Mouse (Mus musculus) cerebellum, adult 2 months (tissue): ENCODE data around the gene Srf. TPM values are rescaled to one million over a fixed set of nuclear protein-coding genes. Genes with fewer than 3 reads are reported as not detected.

Experiments used
- DNase-seq, 2 experiments: peaks; one replicate each; pipeline ENCODE4 v3.0.0; 2021
- H3K27ac ChIP-seq: fragments of 200-500 bp; 2 replicates; pipeline ENCODE4 v1.5.1; 2012; ENCODE audit warnings: low read length, control low read depth, inconsistent platforms; ENCODE audit not compliant: insufficient read depth
- H3K27me3 ChIP-seq: fragments of 200-500 bp; 2 replicates; pipeline ENCODE4 v1.6.1; 2012; ENCODE audit warnings: inconsistent platforms, mild to moderate bottlenecking, low read length, moderate library complexity; ENCODE audit not compliant: control insufficient read depth, insufficient read depth
- H3K4me1 ChIP-seq: fragments of 200-500 bp; 2 replicates; pipeline ENCODE4 v1.6.1; 2011; ENCODE audit warnings: low read length; ENCODE audit not compliant: control insufficient read depth, insufficient read depth
- H3K4me3 ChIP-seq: fragments of 200-500 bp; replicated peaks from 2 replicates; pipeline ENCODE3; 2011; ENCODE audit warnings: mild to moderate bottlenecking, low read depth, low read length, control low read depth; ENCODE audit not compliant: insufficient read depth
- CTCF ChIP-seq: fragments of 200-500 bp; IDR thresholded peaks from 2 replicates; pipeline ENCODE4 v1.5.1; 2011; ENCODE audit warnings: low read depth, mild to moderate bottlenecking, control low read depth, low read length, moderate library complexity, borderline replicate concordance; ENCODE audit not compliant: insufficient read depth
- POLR2A ChIP-seq: fragments of 200-500 bp; IDR thresholded peaks from 2 replicates; pipeline ENCODE4 v1.6.1; 2011; ENCODE audit warnings: low read length, control low read depth, borderline replicate concordance; ENCODE audit not compliant: insufficient read depth
- WGBS: fragments of 180-500 bp; shearing (Covaris S2); methylation state at CpG from one replicate; pipeline ENCODE4 v1.1.7; 2018; 5-methylcytosine and 5-hydroxymethylcytosine counted together
- polyA plus RNA-seq: library from polyadenylated mRNA; depleted of rRNA; stranded (reverse); fragments of >200 nt; gene quantifications from 2 replicates; pipeline ENCODE4 v1.2.3, GENCODE M21; 2012

The Srf gene
- polyA plus RNA-seq, 1 experiment, result 53.0 TPM

DNA sequence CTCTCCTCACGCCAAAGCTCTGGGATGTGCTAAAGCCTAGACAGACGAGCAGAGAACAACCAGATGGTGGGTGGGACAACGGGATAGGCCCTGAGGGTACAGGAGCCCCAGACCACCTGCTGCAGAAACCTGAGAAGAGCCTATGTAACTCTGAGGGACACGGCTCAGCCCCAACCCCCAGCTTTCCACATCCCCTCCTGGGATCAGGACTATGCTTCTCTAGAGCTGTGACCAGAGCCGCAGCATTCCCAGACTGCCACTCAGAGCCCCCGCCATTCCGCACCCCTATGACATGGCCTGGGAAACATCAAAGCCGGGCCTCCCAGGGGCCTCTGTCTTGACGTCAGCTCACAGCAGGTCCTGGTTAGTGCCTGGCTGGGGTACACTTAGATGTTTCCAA, 38.6 kb upstream of the Srf start:
- DNase-seq, result no peak
- Histone ChIP-seq H3K4me1 (no peaks in the 10 kb centered on the region), H3K4me3 (no peak overlapping the region), H3K27me3 (no peaks in the 10 kb centered on the region), H3K27ac (no peak overlapping the region)
- WGBS, result 59% methylated on average over 9 of the region's 9 CpGs
- TF ChIP-seq POLR2A (no peak), CTCF (no peak)

GRCm38 (mm10) chr17:46593124-46593523, 37.1 kb upstream of the Srf start:
- H3K27ac ChIP-seq, result no peak overlapping the region
- 80% methylated on average over 4 of the region's 4 CpGs for WGBS

GRCm38 (mm10) chr17:46591406-46591805, 35.4 kb upstream of the Srf start:
- no peaks in the 10 kb centered on the region for H3K27me3 ChIP-seq
- H3K4me1 ChIP-seq, result no peaks in the 10 kb centered on the region
- WGBS, result 60% methylated on average over 19 of the region's 19 CpGs
- no peak for TF ChIP-seq POLR2A
- no peak for TF ChIP-seq CTCF
- H3K4me3 ChIP-seq, result no peak overlapping the region
- no peak for DNase-seq
- H3K27ac ChIP-seq, result no peak overlapping the region

More at GRCm38 (mm10) chr17:46593124-46593523, 37.1 kb upstream of the Srf start:
- no peaks in the 10 kb centered on the region for H3K4me1 ChIP-seq
- no peak for TF ChIP-seq POLR2A
- no peak for TF ChIP-seq CTCF
- no peak overlapping the region for H3K4me3 ChIP-seq
- no peak for DNase-seq
- H3K27me3 ChIP-seq, result no peaks in the 10 kb centered on the region

DNA sequence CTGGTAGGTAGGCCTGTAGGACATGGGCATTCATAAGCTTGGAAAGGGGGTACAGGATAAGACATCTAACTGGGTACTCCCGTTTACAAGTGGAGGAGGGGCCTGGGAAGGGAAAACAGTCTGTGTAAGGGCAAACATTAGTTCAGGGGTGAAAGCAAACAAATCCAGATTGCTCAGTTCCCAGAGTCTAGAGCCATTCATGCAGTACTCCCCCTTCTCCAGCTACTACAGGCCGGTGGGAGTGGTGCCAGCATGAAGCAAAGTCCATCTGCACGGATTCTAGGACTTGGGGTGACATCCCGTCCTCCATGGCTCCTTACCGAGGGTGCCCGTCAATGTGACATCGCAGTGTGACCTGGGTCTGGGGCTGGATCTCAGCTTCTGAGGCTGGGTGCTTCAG, 34.5 kb upstream of the Srf start:
- TF ChIP-seq POLR2A (no peak), CTCF (no peak)
- no peak overlapping the region for H3K27ac ChIP-seq
- no peaks in the 10 kb centered on the region for H3K4me1 ChIP-seq
- no peak for DNase-seq
- H3K4me3 ChIP-seq, result no peak overlapping the region
- no peaks in the 10 kb centered on the region for H3K27me3 ChIP-seq
- WGBS, result 57% methylated on average over 7 of the region's 7 CpGs

- H3K27ac ChIP-seq, result no peak overlapping the region
- no peaks in the 10 kb centered on the region for H3K27me3 ChIP-seq
- H3K4me3 ChIP-seq, result no peak overlapping the region
- peak in 1 of 2 experiments; percentile 44 for DNase-seq
- peak; percentile 17; the same call in 1 of the 2 replicates for TF ChIP-seq CTCF
- TF ChIP-seq POLR2A, result no peak
- no peaks in the 10 kb centered on the region for H3K4me1 ChIP-seq
- 51% methylated on average over 16 of the region's 16 CpGs for WGBS
Measured at GRCm38 (mm10) chr17:46589635-46590314, 33.8 kb upstream of the Srf start.

DNA sequence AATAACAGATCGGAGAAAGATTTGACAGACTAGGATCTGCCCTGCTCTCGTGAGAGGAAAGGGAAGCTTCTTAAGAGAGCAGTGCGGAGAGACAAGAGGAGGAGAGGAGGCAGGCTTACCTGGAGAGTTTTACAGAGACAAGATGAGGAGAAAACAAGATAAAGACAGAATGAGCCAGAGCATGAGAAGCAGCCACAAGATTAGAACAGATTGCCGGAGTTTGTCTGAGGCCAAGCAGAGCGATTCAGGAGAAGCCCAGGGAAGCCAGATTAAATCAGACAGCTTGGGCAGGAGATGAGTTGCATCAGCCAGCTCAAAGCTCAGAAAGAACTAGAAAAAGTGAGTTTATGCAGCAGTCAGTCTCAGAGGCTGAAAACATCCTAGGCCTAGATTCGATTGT, 32.9 kb upstream of the Srf start:
- TF ChIP-seq POLR2A (no peak), CTCF (no peak)
- DNase-seq, result no peak
- 85% methylated on average over 6 of the region's 6 CpGs for WGBS
- Histone ChIP-seq H3K27me3 (no peaks in the 10 kb centered on the region), H3K27ac (no peak overlapping the region), H3K4me3 (no peak overlapping the region), H3K4me1 (no peaks in the 10 kb centered on the region)

DNA sequence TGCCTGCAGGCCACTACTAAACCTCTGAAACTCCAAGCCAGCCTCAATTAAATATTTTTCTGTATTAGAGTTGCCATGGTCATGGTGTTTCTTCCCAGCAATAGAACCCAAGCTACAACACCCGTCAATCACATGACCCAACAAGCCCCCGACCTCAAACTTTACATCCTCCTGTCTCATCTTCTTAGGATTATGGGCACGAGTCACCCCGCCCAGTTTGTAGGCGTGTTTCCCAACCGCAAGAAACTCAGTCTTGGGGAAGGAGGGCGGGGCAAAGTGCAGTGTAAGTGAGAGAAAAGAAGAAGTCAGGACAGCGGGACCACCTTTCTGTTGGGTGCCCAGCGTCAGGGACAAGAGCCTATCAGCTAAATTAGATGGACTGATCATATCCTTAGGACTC, 32.2 kb upstream of the Srf start:
- no peak overlapping the region for H3K27ac ChIP-seq
- no peaks in the 10 kb centered on the region for H3K4me1 ChIP-seq
- 87% methylated on average over 9 of the region's 9 CpGs for WGBS
- H3K4me3 ChIP-seq, result no peak overlapping the region
- TF ChIP-seq POLR2A (no peak), CTCF (no peak)
- no peak for DNase-seq
- H3K27me3 ChIP-seq, result no peaks in the 10 kb centered on the region

DNA sequence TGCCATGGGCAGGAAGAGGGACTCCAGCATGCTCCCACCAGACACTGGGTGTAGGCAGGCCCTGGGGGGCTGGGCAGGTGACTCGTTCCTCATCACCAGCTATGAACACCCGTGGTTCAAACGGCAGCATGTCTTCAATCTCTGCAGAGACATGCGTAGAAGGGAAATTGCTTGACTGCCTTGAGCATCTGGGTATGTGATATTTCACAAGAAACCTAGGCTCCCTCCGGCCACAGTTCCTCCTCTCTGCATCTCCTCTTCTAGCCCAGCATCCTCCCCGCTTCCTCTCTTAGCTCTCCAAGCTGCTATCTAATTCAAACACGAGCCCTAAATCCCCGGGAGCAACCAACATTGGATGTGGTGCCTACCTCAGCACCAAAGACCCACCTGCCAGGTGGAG, 30.4 kb upstream of the Srf start:
- WGBS, result 95% methylated on average over 8 of the region's 8 CpGs
- Histone ChIP-seq H3K4me1 (no peaks in the 10 kb centered on the region), H3K4me3 (no peak overlapping the region), H3K27ac (no peak overlapping the region), H3K27me3 (no peaks in the 10 kb centered on the region)
- TF ChIP-seq POLR2A (no peak), CTCF (no peak)
- DNase-seq, result no peak

DNA sequence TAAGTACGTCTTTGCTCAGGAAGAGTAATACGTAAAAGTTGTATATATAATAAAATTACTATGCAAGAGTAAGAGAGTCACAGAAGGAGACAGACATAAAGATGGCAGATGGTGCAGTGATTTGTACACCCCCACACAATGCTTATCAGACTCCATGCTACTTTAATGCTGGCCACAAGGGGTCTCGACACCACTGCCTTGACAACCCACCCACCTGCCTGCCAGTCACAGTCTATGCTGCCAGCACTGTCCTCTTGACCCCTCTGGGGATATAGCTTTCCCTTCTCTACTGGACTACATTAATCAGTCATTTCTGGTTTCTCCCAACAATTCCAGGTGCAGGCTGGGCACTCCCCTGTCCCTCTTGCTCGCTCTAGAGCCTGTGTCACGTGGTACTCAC, 22.7 kb upstream of the Srf start:
- H3K27me3 ChIP-seq, result no peaks in the 10 kb centered on the region
- no peaks in the 10 kb centered on the region for H3K4me1 ChIP-seq
- peak; percentile 9; the same call in 1 of the 2 replicates for TF ChIP-seq CTCF
- no peak for TF ChIP-seq POLR2A
- H3K27ac ChIP-seq, result no peak overlapping the region
- DNase-seq, result no peak
- 67% methylated on average over 5 of the region's 5 CpGs for WGBS
- H3K4me3 ChIP-seq, result no peak overlapping the region
